Mouse (Mus musculus): ENCODE data around the gene Drg2.

- TF ChIP-seq CTCF (IDR thresholded peaks at IDR 0.05; ENCODE audit: low read depth, low read length) (no peak), POLR2A (IDR thresholded peaks at IDR 0.05; ENCODE audit: borderline replicate concordance, low read depth, low read length) (no peak)
Observed at GRCm38 (mm10) chr11:60435133-60435532, 19.3 kb upstream of the Drg2 start.
